Mouse (Mus musculus): Measurements from ENCODE around the gene Ubfd1.

DNA sequence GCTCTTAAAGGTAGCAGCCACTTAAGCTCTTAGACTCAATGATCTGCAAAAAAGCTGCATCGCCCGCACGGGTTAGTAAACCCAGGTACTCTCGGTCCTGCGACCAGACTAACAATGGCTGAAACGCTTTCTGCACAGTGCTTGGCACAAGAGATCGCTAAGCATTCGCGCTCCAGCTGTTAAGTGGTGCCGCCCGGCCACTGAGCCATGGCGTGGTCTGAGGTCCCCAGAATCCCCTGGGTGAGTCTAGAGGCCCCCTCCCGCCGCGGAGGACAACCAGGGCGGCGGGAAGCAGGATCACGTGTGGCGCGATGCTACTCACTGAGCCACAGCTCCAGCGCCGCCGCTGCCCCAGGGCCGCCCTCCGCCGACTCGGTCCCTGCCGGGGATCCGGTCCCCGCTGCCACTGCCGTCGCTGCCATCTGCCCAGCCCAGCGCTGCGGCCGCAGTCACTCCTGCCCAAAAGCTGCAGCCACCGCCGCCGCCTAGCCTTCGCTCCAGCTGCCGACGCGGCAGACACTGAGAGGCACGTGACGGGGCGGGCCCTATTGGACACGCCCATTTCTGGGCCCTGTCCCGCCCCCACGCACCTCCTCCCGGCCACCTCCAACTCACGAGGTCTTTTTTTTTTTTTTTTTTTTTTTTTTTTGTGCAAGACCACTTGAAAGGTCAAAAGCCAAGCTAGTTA, 46.2 kb upstream of the Ubfd1 start, which contains the start of gene Gga2:
- peak; percentile 8; the same call in 1 of the 2 replicates for TF ChIP-seq CTCF (IDR thresholded peaks at IDR 0.05; ENCODE audit: low read depth)
- TF ChIP-seq EP300 (optimal IDR thresholded peaks at IDR 0.05): no peak
